Mouse (Mus musculus) lung, embryonic 16.5 days (tissue): Measurements from ENCODE around the gene Megf8. TPM values are rescaled to one million over a fixed set of nuclear protein-coding genes. Genes with fewer than 3 reads are reported as not detected.
A peak's percentile ranks its signal among the peaks of the same experiment; 100 is the strongest.

ENCODE experiments used
- ATAC-seq: fragments of 200-750 bp; cut with Nextera tagmentation; 2 replicates; pipeline ENCODE4 v1.8.0; 2017; ENCODE audit warnings: low read depth, mild to moderate bottlenecking, moderate library complexity
- H3K27ac ChIP-seq: fragments of 300-500 bp; sonication (generic); 2 replicates; pipeline ENCODE4 v1.5.1; 2014; ENCODE audit warnings: mild to moderate bottlenecking, control low read depth, low read length
- H3K27me3 ChIP-seq: fragments of 300-500 bp; sonication (generic); 2 replicates; pipeline ENCODE4 v1.6.1; 2014; ENCODE audit warnings: low read depth, low read length, mixed read lengths; ENCODE audit not compliant: control insufficient read depth, insufficient read depth
- H3K36me3 ChIP-seq: fragments of 300-500 bp; sonication (generic); 2 replicates; pipeline ENCODE4 v1.6.1; 2014; ENCODE audit warnings: low read length; ENCODE audit not compliant: control insufficient read depth, insufficient read depth
- H3K4me1 ChIP-seq: fragments of 300-500 bp; sonication (generic); replicated peaks from 2 replicates; pipeline ENCODE4 v1.6.1; 2014; ENCODE audit warnings: low read length, mixed read lengths; ENCODE audit not compliant: control insufficient read depth, insufficient read depth
- H3K4me2 ChIP-seq: fragments of 300-500 bp; sonication (generic); 2 replicates; pipeline ENCODE4 v1.6.1; 2014; ENCODE audit warnings: low read depth, low read length, control low read depth
- H3K4me3 ChIP-seq: fragments of 300-500 bp; sonication (generic); 2 replicates; pipeline ENCODE4 v1.5.1; 2014; ENCODE audit warnings: mild to moderate bottlenecking, low read length, control low read depth
- H3K9ac ChIP-seq: fragments of 300-500 bp; sonication (generic); 2 replicates; pipeline ENCODE4 v1.6.1; 2014; ENCODE audit warnings: low read length, control low read depth
- H3K9me3 ChIP-seq: fragments of 300-500 bp; sonication (generic); 2 replicates; pipeline ENCODE4 v1.6.1; 2016; ENCODE audit warnings: low read length; ENCODE audit not compliant: control insufficient read depth
- WGBS: fragments of 180-500 bp; shearing (Covaris S2); extraction: QIAGEN DNeasy Blood & Tissue Kit; methylation state at CpG from one replicate; pipeline ENCODE4 v1.1.7; 2014; 5-methylcytosine and 5-hydroxymethylcytosine counted together
- polyA plus RNA-seq: library from polyadenylated mRNA; unstranded; fragments of >200 nt; fragmentation: Nextera tagmentation; extraction: Ambion mirVana; gene quantifications from 2 replicates; pipeline ENCODE4 v1.2.1, GENCODE M21; 2015

Gene Megf8
- polyA plus RNA-seq, 1 experiment from 2014 or later, result 12.1 TPM

DNA sequence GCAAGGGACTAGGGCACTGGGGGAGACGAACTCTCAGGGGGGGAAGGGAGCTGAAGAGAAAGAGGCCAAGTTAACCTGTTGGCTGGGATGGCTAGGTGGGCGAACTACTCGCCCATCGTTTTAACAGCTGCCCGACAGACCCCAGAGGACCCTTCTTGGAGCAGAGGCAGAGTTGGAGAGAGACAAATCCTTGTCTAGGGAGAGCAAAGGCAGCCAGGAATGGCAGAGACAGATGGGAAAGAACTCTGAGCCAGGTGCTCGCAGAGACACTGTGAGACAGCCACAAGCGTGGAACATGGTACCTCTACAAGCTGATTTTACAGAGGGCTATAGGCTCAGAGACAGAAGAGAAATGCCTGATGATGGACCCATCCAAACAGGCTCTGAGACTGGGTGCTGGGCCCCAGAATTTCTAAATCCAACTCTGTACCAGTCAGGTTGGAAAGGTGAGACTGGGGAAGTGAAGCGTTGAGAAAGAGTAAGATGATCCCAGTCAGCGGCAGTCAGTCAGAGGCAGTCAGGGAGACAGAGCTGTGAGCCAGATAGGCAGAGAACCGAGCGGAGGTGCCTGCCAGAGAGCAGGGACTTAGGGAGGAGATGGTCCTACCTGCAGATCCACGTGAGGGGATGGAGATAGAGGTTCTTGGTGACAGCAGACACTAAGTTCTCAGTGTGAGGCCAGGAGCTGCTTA is 52.2 kb downstream of the Megf8 start, which contains the start of gene Cnfn:
Cnfn (minus strand) TSS at position 667 of the 692 bp plus-strand sequence.
- 49% methylated on average over 12 of the region's 12 CpGs for WGBS
- peaks cover 27% of the 10 kb centered on the region for H3K27me3 ChIP-seq
- H3K4me3 ChIP-seq, result no peak within 1 kb of the TSS
- no peaks in the 10 kb centered on the region for H3K36me3 ChIP-seq
- no peak within 1 kb of the TSS for H3K4me2 ChIP-seq
- peaks cover 4% of the 10 kb centered on the region; the same call in 1 of the 2 replicates for H3K4me1 ChIP-seq
- H3K9me3 ChIP-seq, result no peaks in the 10 kb centered on the region
- H3K27ac ChIP-seq, result no peak within 1 kb of the TSS
- ATAC-seq, result no peak
- H3K9ac ChIP-seq, result no peak within 1 kb of the TSS

DNA sequence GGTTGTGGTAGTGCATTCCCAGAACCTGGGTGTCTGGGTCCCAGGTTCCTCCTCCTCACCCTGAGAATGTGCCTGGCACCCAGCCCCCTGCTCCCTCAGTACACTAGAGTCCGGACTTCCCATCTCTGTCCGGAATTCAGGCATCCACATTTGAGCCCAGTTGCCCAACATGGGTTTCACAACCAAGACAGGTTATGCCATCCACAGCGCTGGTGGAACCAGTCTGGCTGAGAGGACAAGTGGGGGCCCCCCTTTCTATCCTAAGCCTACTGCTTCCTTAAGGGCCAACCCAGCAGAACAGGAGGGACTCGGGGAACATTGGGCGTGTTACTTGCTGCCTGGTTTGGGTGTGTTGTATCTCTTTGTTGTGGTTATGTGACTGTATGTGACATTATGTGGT is 55.5 kb downstream of the Megf8 start:
- 74% methylated on average over 5 of the region's 5 CpGs for WGBS
- no peak overlapping the region for H3K27ac ChIP-seq
- no peaks in the 10 kb centered on the region for H3K9me3 ChIP-seq
- H3K27me3 ChIP-seq, result peaks cover 24% of the 10 kb centered on the region
- peaks cover 11% of the 10 kb centered on the region; the same call in 1 of the 2 replicates for H3K4me1 ChIP-seq
- H3K4me2 ChIP-seq, result no peak overlapping the region
- no peak overlapping the region for H3K4me3 ChIP-seq
- H3K9ac ChIP-seq, result no peak overlapping the region
- ATAC-seq, result no peak
- H3K36me3 ChIP-seq, result no peaks in the 10 kb centered on the region

DNA sequence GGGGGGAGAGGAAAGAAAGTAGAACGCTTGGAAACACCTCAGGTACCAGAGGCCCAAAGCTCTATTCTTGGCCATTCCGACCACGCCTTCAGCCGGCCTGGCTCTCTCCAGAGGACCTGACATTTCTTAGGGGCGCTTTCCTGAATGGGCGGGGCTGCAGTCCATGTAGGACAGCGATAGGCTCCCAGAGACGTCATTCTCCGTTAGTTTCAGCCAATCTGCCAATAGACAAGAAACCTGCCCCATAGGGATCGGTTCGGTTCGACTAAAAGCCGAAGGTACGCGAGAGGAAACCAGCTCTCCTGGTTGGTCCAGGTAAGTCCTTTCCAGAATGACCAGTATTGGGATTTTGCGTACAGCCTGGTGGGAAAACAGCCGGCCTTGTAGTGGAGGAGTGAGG is 59.6 kb downstream of the Megf8 start:
- H3K27me3 ChIP-seq, result no peaks in the 10 kb centered on the region
- no peak overlapping the region for H3K27ac ChIP-seq
- H3K4me3 ChIP-seq, result peak overlapping the region; percentile 48
- H3K4me1 ChIP-seq, result peaks cover 18% of the 10 kb centered on the region
- ATAC-seq, result peak; percentile 76
- no peaks in the 10 kb centered on the region for H3K36me3 ChIP-seq
- H3K9ac ChIP-seq, result peak overlapping the region; percentile 61
- no peaks in the 10 kb centered on the region for H3K9me3 ChIP-seq
- WGBS, result 4% methylated on average over 17 of the region's 17 CpGs
- peak overlapping the region; percentile 58 for H3K4me2 ChIP-seq

- Histone ChIP-seq H3K27me3 (no peaks in the 10 kb centered on the region), H3K4me1 (peaks cover 18% of the 10 kb centered on the region), H3K4me2 (peak overlapping the region; percentile 58), H3K9ac (no peak overlapping the region; the same call in 1 of the 2 replicates), H3K9me3 (no peaks in the 10 kb centered on the region), H3K4me3 (peak overlapping the region; percentile 48), H3K27ac (no peak overlapping the region), H3K36me3 (peaks cover 2% of the 10 kb centered on the region; the same call in 1 of the 2 replicates)
- WGBS, result 31% methylated on average over 8 of the region's 8 CpGs
- ATAC-seq, result no peak
These were observed 60.2 kb downstream of the Megf8 start for GRCm38 (mm10) chr7:25377100-25377700.

DNA sequence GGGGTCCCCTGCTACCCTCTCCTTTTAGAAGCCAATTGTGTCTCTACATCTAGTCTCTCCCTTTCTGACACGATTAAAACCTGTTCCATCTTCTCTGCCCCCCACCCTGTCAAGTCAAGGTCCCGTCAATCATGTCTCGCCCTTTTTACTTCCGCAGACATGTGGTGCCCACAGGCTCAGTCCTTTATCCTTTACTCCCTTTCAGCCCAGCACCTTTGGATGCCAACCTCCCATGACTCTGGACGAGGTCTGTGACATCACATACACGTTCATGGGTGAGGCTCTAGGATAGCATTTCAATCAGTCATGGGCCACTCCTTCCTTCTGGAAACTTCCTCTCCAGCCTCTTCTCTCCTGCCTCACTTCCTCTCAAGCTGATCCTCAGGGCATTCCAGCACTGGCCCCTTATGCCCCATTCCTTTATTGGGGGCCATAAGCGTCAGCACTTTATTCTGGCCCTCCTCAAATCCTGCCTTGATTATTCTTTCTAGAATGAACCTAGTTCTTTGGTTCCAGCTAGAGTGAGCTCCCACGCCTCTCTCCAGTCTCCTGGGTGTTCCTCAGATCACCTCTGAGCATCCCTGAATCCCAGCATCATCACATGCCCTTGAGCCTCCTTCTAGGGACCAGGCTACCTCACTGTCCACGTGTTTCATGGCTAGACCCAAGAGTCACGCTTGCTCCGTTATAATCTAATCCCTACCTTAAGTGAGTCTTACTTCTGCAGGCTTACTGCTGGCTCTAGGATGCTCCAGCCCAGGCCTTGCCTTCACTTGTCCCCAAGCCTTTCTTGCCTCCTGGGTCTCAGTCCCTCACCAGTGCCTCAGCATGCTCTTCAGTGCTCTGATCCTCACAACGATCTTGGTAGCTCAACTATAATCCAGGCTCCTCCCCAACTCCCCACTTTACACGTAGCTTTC is 61.5 kb downstream of the Megf8 start:
- 84% methylated on average over 13 of the region's 13 CpGs for WGBS
- H3K4me1 ChIP-seq, result peaks cover 18% of the 10 kb centered on the region

DNA sequence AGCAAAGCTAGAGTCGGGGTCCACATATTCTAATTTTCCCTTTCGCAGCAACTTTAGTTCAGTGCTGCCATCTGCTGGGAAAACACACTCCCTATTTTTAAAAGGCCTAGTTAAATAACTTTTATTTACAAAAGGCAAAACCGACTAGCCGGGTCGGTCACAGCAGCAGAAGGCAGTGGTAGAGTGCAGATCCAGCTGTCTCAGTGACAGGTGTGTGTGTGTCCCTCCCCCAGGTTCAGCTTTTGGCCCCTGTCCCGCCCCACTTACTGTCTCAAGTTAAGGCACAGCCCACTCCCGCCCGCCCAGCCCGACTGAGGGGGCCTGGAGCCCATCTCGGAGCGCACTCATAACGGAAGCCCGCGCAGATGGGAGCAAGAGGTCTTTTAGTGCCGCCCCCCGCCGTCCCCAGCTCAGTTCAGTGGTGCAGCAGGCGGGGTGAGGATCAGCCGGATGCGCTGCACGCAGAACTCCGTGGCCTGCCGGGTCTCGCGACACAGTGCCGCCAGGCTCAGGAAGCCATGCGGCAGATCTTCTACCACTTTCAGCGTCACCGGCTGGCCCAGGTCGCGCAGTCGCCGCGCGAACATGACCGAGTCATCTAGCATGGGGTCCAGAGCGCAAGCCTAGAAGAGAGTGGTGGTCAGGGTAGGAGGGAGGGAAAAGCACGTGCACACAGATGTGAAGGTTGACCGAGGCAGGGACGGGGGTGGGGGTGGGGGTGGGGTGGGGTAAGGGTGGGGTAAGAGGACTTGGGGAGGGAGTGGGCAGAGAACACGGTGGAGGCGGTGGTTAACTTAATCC is 62.8 kb downstream of the Megf8 start:
- peaks cover 11% of the 10 kb centered on the region for H3K36me3 ChIP-seq
- H3K9me3 ChIP-seq, result no peaks in the 10 kb centered on the region
- H3K9ac ChIP-seq, result peak overlapping the region; percentile 60
- H3K4me2 ChIP-seq, result peak overlapping the region; percentile 79
- ATAC-seq, result peak; percentile 58
- no peaks in the 10 kb centered on the region for H3K27me3 ChIP-seq
- H3K27ac ChIP-seq, result peak overlapping the region; percentile 41
- peaks cover 18% of the 10 kb centered on the region for H3K4me1 ChIP-seq
- WGBS, result 3% methylated on average over 40 of the region's 42 CpGs
- H3K4me3 ChIP-seq, result peak overlapping the region; percentile 46

More for the DNA sequence above, 61.5 kb downstream of the Megf8 start:
- Histone ChIP-seq H3K4me3 (no peak overlapping the region), H3K27me3 (no peaks in the 10 kb centered on the region), H3K9ac (no peak overlapping the region), H3K36me3 (peaks cover 9% of the 10 kb centered on the region), H3K27ac (no peak overlapping the region), H3K9me3 (no peaks in the 10 kb centered on the region), H3K4me2 (no peak overlapping the region)
- ATAC-seq, result no peak

GRCm38 (mm10) chr7:25380392-25381283 is 63.7 kb downstream of the Megf8 start:
- Histone ChIP-seq H3K4me2 (peak overlapping the region; percentile 79), H3K27ac (no peak overlapping the region), H3K36me3 (peaks cover 11% of the 10 kb centered on the region), H3K4me1 (peaks cover 22% of the 10 kb centered on the region), H3K9ac (no peak overlapping the region; the same call in 1 of the 2 replicates), H3K27me3 (no peaks in the 10 kb centered on the region), H3K9me3 (no peaks in the 10 kb centered on the region), H3K4me3 (peak overlapping the region; percentile 46)
- WGBS, result 54% methylated on average over 18 of the region's 18 CpGs
- no peak for ATAC-seq

DNA sequence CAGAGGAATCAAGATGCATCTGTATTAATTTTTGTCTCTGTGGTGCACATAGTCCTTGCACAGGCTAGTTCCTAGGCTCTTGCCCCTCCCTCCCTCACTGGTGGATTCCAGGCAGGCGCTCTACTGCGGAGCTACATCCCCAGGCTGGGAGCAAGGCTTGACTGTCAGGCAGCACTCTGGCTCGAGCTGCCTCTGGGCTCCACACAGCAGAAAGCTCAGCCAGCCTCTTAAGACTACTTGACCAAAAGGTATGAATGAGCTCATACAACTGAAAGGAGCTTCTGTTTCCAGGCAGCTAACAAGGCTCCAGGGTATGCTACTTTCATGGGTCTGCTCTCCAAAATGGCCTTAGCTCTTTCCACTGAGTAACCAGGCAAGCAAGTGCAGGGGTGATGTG is 64.3 kb downstream of the Megf8 start:
- no peaks in the 10 kb centered on the region for H3K9me3 ChIP-seq
- no peaks in the 10 kb centered on the region for H3K27me3 ChIP-seq
- peaks cover 11% of the 10 kb centered on the region for H3K36me3 ChIP-seq
- no peak overlapping the region for H3K4me2 ChIP-seq
- ATAC-seq, result peak; percentile 46
- no peak overlapping the region for H3K27ac ChIP-seq
- peaks cover 28% of the 10 kb centered on the region for H3K4me1 ChIP-seq
- no peak overlapping the region for H3K4me3 ChIP-seq
- no peak overlapping the region for H3K9ac ChIP-seq
- WGBS, result 45% methylated on average over 3 of the region's 3 CpGs
